In genomic region chr6:83184858-83185435, GRCm38 (mm10) we compare ENCODE assay signal across 9 mouse cellular contexts. TPM values are rescaled to one million over a fixed set of nuclear protein-coding genes. Genes with fewer than 3 reads are reported as not detected.
DNase-seq lines count a peak whose midpoint lies in the region; ATAC-seq and TF ChIP-seq lines count a peak whose summit lies in the region.
"Had no signal": no experiment of that assay in that cellular context is flagged by ENCODE, and none has a peak within 500 bp of the region (broad histone marks: within the 10 kb centered on the region; RNA-seq: fewer than 3 reads in every experiment).

No protein-coding gene starts in this region.

- H3K4me3 ChIP-seq in liver, adult 2 months (ENCODE audit: insufficient read depth, low read depth, low read length) = no peak overlapping the region
- H3K4me3 ChIP-seq in midbrain, embryonic 13.5 days (replicated peaks) = no peak overlapping the region
- H3K4me3 ChIP-seq in limb, embryonic 10.5 days = no peak overlapping the region

- no peaks in the 10 kb centered on the region for H3K9me3 ChIP-seq in midbrain, embryonic 13.5 days
- no peaks in the 10 kb centered on the region for H3K9me3 ChIP-seq in limb, embryonic 10.5 days (replicated peaks)

- 0 out of 2 replicates have a peak overlapping the region, but pooled peaks have one; percentile 76 for H3K4me2 ChIP-seq in midbrain, embryonic 13.5 days (replicated peaks)

- H3K36me3 ChIP-seq in liver, adult 2 months (ENCODE audit: control insufficient read depth, insufficient read depth, low read length) = peaks cover 4% of the 10 kb centered on the region
- H3K36me3 ChIP-seq in midbrain, embryonic 13.5 days = peaks cover 46% of the 10 kb centered on the region
- H3K36me3 ChIP-seq in limb, embryonic 10.5 days = peaks cover 55% of the 10 kb centered on the region

- no peaks in the 10 kb centered on the region for H3K79me2 ChIP-seq in liver, adult 2 months (ENCODE audit: control insufficient read depth, insufficient read depth, low read length)

- H3K9ac ChIP-seq in liver, adult 2 months (ENCODE audit: low read depth, low read length) = no peak overlapping the region
- no peak overlapping the region; the same call in 1 of the 2 replicates for H3K9ac ChIP-seq in midbrain, embryonic 13.5 days (replicated peaks)

- no peaks in the 10 kb centered on the region for H3K4me1 ChIP-seq in liver, adult 2 months (ENCODE audit: control insufficient read depth, insufficient read depth, low read length)
- peaks cover 54% of the 10 kb centered on the region for H3K4me1 ChIP-seq in midbrain, embryonic 13.5 days (replicated peaks)
- peaks cover 29% of the 10 kb centered on the region for H3K4me1 ChIP-seq in limb, embryonic 10.5 days

- H3K27me3 ChIP-seq in liver, adult 2 months (ENCODE audit: control insufficient read depth, insufficient read depth, low read length) = no peaks in the 10 kb centered on the region
- H3K27me3 ChIP-seq in midbrain, embryonic 13.5 days = no peaks in the 10 kb centered on the region
- H3K27me3 ChIP-seq in limb, embryonic 10.5 days (ENCODE audit: low read depth, poor library complexity, severe bottlenecking) = no peaks in the 10 kb centered on the region

- DNase-seq in liver, adult 2 months (ENCODE audit: extremely low read depth, low read depth, low spot score) = peak; percentile 12
- DNase-seq in liver (no peak), adipocyte (ENCODE audit: low spot score) (peak; percentile 49)
- DNase-seq in embryo, embryonic 10.5 days (ENCODE audit: low spot score) = peak; percentile 51
- no peak for DNase-seq in thymus, postnatal 25 days
- DNase-seq in limb, embryonic 10.5 days (ENCODE audit: low spot score) = no peak
- DNase-seq: heart, adult 18-20 months; thymus, postnatal 4 days had no signal

- peak; percentile 28; the same call in 1 of the 2 replicates for TF ChIP-seq CTCF in liver, adult 2 months (IDR thresholded peaks at IDR 0.05; ENCODE audit: low read depth, low read length)

- no peak overlapping the region for H3K27ac ChIP-seq in liver, adult 2 months (replicated peaks; ENCODE audit: insufficient read depth, low read depth, low read length)
- H3K27ac ChIP-seq in midbrain, embryonic 13.5 days = peak overlapping the region; percentile 94
- H3K27ac ChIP-seq in limb, embryonic 10.5 days = no peak overlapping the region

- no peak for TF ChIP-seq POLR2A in liver, adult 2 months (IDR thresholded peaks at IDR 0.05; ENCODE audit: extremely low read depth, insufficient read depth, low read length)

- no peak for ATAC-seq in midbrain, embryonic 13.5 days

- WGBS in liver, adult 2 months = 94% methylated on average over 3 of the region's 3 CpGs
- 94% methylated on average over 3 of the region's 3 CpGs for WGBS in midbrain, embryonic 13.5 days
- WGBS in limb, embryonic 10.5 days = 90% methylated on average over 3 of the region's 3 CpGs

RNA-seq across cellular contexts. Expression of gene Dctn1, which starts 19.2 kb away (rescaled TPM):
- 13.5 and 17.1 TPM in 2 replicates for total RNA-seq in liver, adult 2 months (2014; rRNA removed)
- polyA plus RNA-seq in liver, adult 2 months (2012; rRNA removed) = 27.4 and 36.0 TPM in 2 replicates
- 127 and 140 TPM in 2 replicates for polyA plus RNA-seq in midbrain, embryonic 13.5 days (2015; fragmentation: Nextera tagmentation; extraction: Ambion mirVana)
- 96.4 and 108 TPM in 2 replicates for polyA plus RNA-seq in limb, embryonic 10.5 days (2016; fragmentation: Nextera tagmentation; extraction: Ambion mirVana)

RNA-seq across cellular contexts. Expression of gene 1700003E16Rik, which starts 28.7 kb away (rescaled TPM):
- 0.09 and 0.13 TPM in 2 replicates for total RNA-seq in liver, adult 2 months (2014; rRNA removed)
- polyA plus RNA-seq in liver, adult 2 months (2012; rRNA removed) = 0.22 and 0.29 TPM in 2 replicates
- 3.0 and 3.3 TPM in 2 replicates for polyA plus RNA-seq in midbrain, embryonic 13.5 days (2015; fragmentation: Nextera tagmentation; extraction: Ambion mirVana)
- 0.80 and 1.6 TPM in 2 replicates for polyA plus RNA-seq in limb, embryonic 10.5 days (2016; fragmentation: Nextera tagmentation; extraction: Ambion mirVana)

RNA-seq across cellular contexts. Expression of gene Wdr54, which starts 28.8 kb away (rescaled TPM):
- total RNA-seq in liver, adult 2 months (2014; rRNA removed) = 0.13 and 0.28 TPM in 2 replicates
- 1.7 and 2.4 TPM in 2 replicates for polyA plus RNA-seq in liver, adult 2 months (2012; rRNA removed)
- polyA plus RNA-seq in midbrain, embryonic 13.5 days (2015; fragmentation: Nextera tagmentation; extraction: Ambion mirVana) = 16.1 and 19.2 TPM in 2 replicates
- 10.9 and 13.7 TPM in 2 replicates for polyA plus RNA-seq in limb, embryonic 10.5 days (2016; fragmentation: Nextera tagmentation; extraction: Ambion mirVana)

RNA-seq across cellular contexts. Expression of gene Slc4a5, which starts 34.7 kb away (rescaled TPM):
- under 0.01 and 0.07 TPM in 2 replicates for total RNA-seq in liver, adult 2 months (2014; rRNA removed)
- 0.28 TPM in 1 of 2 replicates, not detected in the other for polyA plus RNA-seq in liver, adult 2 months (2012; rRNA removed)
- polyA plus RNA-seq in midbrain, embryonic 13.5 days (2015; fragmentation: Nextera tagmentation; extraction: Ambion mirVana) = 0.22 and 0.48 TPM in 2 replicates
- polyA plus RNA-seq in limb, embryonic 10.5 days (2016; fragmentation: Nextera tagmentation; extraction: Ambion mirVana) = 0.23 and 0.25 TPM in 2 replicates

RNA-seq across cellular contexts. Expression of gene Rtkn, which starts 49.7 kb away (rescaled TPM):
- total RNA-seq in liver, adult 2 months (2014; rRNA removed) = 4.7 and 6.9 TPM in 2 replicates
- polyA plus RNA-seq in liver, adult 2 months (2012; rRNA removed) = 12.2 and 17.4 TPM in 2 replicates
- polyA plus RNA-seq in midbrain, embryonic 13.5 days (2015; fragmentation: Nextera tagmentation; extraction: Ambion mirVana) = 16.5 and 18.8 TPM in 2 replicates
- 34.2 and 51.8 TPM in 2 replicates for polyA plus RNA-seq in limb, embryonic 10.5 days (2016; fragmentation: Nextera tagmentation; extraction: Ambion mirVana)

Comparison
In these comparisons a context has a peak if more than half of its experiments do, and no peak if none do; other contexts are left out.
1. DNase-seq: peak in liver, adult 2 months (single experiment), adipocyte (single experiment) and embryo, embryonic 10.5 days (single experiment); none in liver (single experiment), thymus, postnatal 25 days (single experiment) and limb, embryonic 10.5 days (single experiment).